Mouse (Mus musculus) heart, adult 11 months (tissue): ENCODE results near the gene Utp6.

Experiments
- DNase-seq: peaks from one replicate; pipeline ENCODE4 v3.0.0; 2022

The Utp6 gene

DNA sequence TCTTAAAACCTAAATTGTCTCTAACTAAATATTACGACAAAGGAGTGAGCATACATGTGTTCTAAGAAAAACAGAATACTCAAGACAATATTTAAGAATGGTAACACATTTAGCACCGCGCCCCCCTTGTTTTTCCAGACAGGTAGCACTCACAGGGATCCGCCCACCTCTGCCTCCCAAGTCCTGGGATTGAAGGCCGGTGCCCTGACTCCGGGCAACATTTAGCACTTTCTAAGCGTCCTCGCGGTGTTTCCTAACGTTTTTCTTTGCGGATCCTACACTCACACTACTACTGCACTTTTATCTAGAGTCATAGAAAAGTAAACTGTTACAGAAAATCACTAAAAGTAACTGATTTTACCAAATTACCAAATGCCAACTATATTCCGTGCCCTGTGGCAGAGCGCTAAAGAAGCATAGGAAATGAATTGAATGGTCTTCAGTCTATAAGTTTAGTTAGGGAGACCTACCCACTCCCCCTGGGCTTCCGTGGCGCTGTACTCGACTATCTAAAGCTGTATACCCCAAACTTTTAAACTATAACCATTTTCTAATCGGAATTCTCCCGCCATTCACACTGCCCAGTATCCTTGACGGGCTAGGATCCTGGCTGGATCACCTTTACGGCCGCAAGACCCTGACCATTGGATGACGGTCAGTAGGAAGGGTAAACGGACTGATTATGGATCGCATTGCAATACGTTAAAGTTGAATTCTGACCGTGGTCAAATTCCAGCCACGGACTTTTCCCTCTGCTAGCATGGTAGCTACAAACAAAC, 655 bp downstream of the Utp6 start:
- DNase-seq, result peak; percentile 72

DNA sequence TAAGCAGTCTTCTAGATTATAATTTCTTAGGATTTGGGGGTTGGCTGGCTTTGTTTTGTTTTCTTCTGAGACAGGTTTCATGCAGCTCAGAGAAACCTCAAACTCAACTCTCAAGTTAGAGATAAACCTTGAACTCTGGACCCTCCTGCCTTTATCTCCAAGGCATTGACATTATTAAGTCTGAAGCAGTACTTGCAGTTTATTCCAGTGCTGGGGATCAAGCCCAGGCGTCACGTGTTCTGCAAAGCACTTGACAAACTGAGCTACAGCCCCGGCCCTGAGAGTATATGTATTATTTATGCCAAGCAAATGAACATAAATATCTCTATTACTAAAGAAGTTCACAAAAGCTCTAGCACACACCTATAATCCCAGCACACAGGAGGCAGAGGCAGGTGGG, 14.9 kb downstream of the Utp6 start:
- DNase-seq, result no peak

DNA sequence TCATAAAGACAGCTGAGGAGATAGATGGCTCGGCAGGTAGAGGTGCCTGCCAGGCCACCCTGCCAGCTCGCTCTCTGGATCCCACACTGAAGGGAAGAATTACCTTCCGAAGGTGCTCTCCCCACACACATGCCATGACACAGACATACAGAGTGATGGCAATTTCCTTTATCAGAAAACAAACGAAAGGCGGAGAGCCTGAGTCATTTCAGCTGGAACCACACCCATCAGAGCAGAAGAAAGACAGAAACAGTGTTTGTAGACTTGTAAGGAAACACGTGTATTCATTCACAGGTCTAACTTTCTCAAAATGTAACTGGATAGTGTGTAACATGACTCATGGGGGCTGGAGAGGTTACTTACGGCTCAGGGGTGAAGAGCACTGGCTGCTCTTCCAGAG, 18.6 kb downstream of the Utp6 start:
- DNase-seq, result no peak

DNA sequence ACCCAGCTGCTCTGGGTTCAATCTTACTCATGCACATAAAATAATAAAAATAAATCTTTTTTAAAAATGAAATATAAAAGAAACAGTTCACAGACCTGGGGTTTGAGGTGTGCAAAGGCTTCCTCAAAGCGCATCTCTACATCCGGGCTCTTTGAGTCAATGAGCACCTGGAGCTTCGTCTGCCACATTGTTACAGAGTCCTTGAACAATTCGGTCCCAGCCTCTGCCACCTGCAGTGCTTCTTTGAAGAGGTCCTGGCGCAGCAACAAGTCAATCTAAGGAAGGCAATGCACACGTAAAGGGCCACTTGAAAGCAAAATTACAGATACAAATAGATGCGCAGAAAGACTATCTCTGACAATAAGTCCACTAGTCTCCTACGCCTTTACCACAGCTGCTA, 19.1 kb downstream of the Utp6 start:
- DNase-seq, result no peak

DNA sequence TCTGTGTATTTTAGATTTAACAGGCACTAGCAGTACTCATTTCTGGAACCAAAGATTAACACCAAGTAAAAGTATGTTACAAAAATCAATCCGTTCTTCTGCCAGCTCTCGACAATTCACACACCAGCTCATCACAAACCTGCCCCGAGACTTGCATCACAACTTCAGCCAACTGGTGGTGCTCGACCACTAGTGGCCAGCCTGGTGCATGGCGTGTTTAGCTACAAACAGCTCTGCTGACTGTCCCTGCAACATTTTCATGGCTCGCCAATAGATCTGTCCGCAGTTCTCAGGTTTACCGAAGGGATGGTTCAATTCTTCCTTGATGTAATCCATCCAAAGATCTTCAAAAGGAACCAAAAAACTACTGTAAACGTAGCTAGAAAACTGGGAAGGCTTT, 26.4 kb downstream of the Utp6 start:
- no peak for DNase-seq

DNA sequence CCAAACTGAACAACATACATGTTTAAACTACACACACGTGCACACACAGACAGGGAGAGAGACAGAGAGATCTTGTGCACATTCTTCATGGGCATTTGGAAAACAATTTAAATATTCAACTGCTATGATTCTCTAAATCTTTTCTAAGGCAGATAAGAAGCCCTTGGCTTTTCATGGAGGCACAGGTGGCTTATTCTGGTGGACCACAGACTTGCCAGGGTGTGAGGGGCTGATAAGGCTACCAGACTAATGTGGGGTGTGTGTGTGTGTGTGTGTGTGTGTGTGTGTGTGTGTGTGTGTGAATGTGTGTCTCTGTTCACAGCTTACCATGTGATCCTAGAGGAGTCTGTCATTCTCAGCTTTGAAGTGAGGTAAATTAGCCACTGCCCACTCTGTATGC, 39.4 kb downstream of the Utp6 start:
- DNase-seq, result no peak

DNA sequence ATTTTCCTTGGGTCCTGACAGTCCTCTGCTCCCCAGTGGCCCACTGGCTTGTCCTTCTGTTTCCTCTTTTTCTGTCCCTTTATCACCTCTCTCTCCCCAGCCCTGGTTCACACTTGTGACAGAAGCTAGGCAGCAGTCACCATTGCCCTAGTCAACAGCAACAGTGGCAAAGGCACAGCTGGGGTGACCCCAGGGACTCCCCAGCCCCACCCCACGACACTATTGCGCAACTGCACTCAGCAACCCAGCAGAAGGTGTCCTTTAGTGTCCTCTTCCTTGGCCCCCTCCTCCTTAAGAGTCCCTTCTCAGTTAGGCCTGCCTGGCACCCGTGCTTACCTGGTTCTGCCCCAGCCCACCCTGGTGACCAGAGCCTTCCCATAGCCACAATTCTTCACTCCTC, 40.0 kb downstream of the Utp6 start:
- DNase-seq, result no peak

DNA sequence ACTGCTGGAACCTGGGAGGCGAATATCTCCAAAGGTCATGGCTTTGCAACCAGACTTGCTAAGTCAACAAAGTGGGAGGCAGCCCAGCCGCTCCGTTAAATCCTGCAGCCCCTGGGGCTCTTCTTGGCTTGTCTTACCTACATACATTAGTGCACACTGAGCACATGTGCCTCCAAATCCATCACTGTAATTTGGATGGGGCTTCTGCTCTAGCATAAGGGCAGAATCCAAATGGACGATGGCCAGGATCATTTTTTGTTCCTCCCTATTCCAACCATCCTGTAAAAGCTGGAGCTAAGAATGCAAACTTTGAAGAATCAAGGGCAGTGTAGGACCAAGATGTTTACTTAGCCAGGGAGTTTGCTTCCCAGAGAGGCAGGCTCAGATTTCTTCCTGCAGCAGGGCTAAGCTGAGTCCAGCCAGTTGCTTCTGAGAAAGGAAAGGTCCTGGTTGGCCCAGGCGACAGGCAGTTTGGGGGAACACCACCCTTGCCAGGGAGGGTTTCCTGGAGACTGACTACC, 41.6 kb downstream of the Utp6 start:
- DNase-seq, result no peak

DNA sequence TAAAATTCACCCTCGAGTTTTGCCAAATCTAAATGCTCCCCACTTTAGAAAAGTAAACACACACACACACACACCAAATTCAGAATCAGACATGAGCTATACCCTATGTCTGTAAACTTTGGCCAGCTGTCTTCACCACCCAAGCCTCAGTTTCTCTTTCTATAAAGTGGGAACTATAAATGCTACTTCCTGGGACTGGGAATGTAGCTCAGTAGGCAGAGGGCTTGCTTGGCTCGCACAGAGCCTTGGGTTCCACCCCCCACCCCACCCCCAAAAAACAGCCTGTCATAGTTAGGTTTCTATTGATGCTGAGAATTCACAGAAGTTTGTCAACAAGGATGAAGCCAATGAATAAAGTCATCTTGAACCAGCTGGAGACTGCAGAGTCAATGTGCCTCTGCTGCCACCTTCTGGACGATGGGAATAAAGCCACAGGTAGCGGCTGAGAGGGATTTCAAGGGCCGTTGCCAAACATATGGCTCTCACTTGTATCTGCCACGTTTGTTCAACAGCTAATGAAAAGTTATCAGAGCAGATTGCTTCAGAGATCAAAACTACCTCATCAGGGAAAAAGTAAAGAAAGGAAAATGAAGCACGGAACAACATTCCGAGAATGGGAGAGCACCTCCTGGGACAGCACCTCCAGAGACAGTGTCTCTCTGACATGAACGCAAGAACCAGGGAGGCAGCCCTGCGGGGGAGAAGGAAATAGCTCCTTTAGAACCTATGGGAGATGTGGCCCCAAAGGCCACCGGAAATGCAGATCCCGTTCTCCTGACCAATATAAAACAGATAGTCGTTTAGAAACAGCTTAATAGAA, 42.3 kb downstream of the Utp6 start:
- peak; percentile 96 for DNase-seq

DNA sequence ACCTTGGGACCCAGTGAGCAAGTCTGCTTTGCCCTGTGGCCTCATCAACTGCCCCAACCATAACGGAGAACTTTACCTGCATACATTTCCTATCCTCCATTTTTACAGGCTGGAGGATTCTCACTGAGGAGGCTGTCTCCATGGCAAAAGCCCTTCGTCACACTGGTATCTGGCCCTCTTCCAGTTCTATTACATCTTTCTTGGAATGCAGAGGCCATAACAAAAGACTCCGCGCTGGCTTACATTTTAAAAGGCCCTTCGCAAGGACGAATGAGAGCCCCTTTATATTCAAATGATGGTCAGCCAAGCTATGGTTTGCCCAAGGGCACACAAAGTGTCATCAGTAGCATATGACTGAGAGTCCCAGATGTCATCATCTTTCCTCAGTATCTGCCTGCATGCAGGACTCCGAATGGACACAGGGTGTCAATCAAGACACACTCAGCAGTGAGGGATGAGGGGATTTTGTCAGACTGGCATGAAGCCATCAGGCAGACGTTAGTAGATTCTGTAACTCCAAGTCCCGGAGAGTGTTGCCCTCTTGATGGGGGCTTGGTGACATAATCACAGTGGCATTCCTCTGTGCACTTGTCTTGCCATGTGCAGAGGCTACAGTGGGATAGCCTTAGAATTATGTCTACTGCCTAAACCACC, 46.4 kb downstream of the Utp6 start:
- DNase-seq, result no peak

DNA sequence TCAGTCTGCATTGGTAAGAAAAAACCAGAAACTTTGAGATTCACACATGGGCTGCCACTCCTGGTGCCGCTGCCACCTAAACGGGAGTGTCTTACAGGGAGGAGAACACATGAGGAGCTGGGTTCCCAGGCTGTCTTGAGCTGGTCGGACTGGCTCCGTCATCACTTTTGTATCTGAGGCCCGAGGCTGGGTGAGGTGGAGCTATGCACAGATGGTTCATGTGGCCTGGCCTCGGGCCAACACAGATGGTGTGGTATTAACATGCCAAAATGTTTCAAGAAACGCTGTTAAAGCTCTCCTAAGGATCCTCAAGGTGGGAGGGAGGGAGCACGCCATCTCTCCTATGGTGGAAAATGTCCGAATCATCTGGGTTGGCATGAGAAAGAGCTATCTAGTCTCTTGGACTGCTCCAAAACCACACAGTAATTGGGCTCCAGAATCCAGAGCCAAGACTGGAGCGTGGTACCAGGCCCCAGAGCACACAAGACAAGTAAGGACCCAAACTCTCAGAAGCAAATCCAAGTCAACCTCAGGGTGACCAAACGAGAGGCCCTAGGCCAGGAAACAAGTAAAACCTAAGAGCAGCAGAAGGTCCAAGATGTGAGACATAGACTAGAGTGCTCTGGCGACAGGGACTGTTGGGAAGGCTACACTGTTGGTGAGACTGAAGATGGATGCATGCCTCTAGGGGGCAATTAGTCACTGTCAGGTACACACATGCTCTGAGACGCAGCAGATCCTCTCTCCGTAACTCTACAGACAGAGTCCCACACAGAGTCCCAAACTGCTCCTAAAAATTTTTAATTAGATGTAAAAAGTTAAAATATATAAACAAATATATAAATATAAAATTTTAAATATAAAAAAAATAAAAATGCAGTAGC, 53.3 kb downstream of the Utp6 start:
- no peak for DNase-seq

DNA sequence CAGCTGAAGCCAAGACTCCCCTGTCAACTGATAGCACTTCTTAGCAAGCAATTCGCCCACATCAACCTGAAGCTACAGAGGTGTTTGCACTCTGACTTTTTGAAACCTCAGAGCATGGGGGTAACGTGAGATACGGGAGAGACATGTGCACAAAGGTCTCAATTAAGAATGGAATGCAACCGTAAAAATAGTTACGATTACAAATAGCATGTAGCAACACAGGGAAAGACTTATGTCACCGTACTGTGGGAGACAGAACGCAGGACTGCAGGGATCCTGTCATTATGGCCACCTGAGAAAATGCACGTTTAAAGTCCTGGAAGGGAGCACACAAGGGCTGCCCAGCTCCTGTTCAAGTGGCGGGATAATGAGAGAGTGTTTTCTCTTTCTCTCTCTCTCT, 55.3 kb downstream of the Utp6 start:
- no peak for DNase-seq

DNA sequence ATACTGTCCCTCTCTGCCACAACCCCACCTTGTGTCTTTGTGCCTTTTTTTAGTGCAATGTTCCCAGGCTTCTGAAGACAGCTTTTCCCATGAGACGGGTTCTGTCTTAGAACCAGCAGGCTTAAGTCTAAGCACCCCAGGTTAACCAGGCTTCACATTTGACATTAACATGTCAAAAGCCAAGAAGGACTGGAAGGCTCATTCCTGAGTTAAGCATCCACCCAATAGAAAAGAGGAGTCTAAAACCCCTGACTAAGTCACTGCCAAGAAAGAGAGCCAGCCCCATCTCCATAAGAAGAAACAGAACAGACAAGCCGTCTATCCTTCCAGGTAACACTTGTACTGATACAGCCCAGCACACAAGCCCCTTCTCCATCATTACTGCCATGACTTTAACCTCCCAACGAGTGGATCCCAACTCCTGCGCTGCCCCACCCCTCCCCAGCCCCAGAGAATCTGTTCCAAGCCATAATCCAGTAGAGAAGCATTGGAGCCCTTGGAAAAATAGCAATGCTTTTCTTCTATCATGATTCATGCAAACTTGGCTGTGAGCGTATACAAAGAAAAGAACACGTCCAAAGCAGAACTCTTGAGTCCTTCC, 59.2 kb downstream of the Utp6 start:
- no peak for DNase-seq

DNA sequence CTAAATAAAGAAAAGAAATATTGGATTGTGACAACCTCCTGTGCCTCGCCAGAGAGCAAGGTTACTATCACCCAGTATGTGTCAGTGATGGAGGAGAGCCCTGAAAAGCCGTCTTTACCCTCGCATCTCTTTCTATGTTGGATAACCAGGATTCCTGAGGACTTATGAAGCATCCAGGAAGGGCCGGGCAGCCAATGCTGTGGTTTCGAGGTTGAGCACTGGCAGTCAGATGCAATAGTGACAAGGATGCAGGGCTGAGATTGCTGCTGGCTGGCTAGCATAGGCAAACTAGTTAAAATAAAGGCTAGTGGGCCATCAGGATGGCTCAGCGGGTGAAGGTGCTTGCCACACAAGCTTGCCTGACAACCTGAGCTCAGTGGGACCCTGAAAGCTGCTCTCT, 61.0 kb downstream of the Utp6 start:
- no peak for DNase-seq

DNA sequence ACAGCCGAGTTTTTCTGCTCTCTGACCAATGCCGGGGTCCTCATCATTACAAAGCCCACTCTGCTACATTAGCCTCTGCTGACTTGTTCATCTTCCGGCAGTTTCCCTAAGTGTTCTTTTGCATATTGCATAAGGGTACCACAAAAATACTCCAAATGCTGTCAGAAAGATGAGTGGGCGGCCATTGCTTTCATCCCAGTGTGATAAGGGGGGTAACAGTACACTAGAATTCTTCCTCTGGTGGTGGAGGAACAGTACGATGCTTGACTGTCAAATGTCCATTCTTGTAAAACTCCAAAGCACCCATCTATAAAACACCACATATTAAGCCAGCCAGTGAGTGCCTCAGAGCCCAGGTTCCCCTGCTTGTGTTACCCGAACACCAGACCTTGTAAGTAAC, 69.9 kb downstream of the Utp6 start:
- no peak for DNase-seq

DNA sequence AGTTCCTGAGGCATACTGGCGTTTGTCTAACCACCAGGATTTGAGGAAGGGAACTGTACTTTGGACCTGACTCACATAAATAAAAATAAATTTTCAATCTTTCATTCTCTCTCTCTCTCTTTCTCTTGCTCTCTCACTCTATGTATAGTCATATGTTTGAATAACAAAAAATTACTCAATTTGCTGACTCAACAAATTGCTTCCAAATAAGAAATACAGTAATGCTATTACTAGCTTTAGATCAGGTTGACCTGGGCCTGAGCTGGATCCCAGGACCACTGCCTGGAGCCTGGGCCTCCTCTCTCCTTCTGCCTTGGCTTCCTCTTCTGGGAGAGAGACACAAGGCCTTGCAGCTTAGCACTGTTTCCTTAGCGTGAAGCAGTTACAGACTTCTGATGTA, 71.4 kb downstream of the Utp6 start:
- no peak for DNase-seq

DNA sequence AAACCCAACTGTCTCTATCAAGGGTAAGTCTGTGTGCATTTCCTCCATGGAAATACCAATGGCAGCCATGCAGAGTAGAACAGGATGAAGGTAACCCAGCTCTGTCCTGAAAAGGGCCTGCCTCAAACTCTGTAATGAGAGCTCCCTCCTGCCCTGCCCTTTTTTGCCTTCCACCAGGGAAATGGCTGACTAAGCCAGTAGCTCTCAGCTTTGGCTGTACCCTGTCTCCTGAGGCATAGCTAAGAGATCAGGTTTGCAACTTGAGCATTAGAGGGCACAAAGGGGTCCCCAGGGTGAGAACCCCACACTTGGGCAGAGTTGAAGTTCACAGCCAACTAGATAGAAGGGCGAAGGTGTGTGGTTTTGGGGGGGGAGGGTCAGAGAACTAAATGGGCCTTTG, 75.2 kb downstream of the Utp6 start:
- DNase-seq, result no peak

DNA sequence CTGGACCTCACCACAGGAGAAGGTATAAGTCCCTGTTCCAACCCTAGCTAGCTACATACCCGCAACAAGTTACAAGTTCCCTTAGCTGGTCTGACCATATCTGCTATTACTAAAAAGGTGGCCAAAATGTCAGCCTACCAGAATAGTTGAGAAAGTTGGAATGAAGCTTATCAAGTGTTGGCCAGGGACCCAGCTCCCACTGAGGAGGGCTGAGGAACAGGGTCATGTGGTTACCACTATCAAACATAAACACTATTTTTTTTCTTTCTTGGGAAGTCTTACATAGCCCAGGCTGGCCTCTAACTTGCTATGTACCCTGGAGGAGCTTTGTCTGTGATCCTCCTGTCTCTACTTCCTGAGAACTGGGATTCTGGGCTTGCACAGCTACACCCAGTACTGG, 75.8 kb downstream of the Utp6 start:
- no peak for DNase-seq

DNA sequence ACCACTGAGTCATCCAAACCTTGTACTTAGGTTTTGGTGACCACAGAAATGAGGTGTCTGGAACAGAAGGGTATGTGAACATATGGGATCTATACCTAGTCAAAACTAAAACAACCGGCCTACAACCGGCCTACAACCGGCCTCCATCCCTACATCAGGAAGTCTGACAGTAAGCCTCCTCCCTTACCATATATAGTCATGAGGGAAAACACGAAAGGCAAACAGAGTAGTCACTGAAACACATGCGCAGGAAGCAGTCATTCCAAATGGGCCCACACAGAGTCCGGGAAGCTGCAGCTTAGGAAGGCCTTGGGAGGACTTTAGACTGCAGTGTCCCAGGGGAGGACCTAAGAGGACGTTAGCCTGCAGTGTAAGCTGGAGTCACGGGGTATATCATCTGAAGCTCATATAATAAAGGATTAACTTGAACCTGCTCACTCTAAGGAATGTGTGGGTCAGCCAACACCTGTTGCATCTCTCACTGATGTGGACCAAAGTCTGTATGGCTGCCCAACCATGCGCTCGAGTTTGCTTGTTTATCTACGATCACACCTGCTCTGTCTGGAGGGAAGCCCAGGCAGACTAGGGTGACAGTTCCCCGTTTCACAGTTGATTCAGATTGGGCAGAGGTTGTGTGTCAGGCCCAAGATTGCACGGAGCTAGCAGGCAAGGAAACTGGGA, 76.3 kb downstream of the Utp6 start:
- no peak for DNase-seq

DNA sequence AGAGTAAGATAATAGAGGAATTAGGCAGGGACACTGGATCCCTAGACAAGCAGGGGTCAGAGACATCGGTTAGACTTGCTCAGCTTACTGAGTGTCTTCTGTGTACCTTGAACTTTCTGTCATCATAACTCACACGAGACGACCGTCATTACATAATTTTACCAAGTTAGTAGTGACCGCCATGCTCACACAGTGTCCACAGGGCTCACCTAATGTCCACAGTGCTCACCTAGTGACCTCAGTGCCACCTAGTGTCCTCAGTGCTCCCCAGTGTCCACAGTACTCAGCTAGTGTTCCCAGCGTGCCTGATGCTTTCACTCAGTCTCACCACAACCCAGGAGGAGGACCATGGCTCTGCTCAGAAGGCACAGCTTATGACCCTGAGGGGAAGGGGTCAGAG, 77.4 kb downstream of the Utp6 start:
- DNase-seq, result no peak
